Mouse (Mus musculus) brain, embryonic 18.5 days (tissue): ENCODE data around the gene Hist1h2bg.
A peak's percentile ranks its signal among the peaks of the same experiment; 100 is the strongest.
"Not testable (repeated sequence)": the region's sequence is repeated elsewhere in the genome, so short reads cannot be mapped to it uniquely, and the experiment has no call there.

Experiments
- DNase-seq: peaks from one replicate; pipeline ENCODE4 v3.0.0-alpha.2; 2012; ENCODE audit warnings: low read depth, low spot score

The Hist1h2bg gene

GRCm38 (mm10) chr13:23538249-23538648, 32.9 kb upstream of the Hist1h2bg start:
- no peak for DNase-seq

DNA sequence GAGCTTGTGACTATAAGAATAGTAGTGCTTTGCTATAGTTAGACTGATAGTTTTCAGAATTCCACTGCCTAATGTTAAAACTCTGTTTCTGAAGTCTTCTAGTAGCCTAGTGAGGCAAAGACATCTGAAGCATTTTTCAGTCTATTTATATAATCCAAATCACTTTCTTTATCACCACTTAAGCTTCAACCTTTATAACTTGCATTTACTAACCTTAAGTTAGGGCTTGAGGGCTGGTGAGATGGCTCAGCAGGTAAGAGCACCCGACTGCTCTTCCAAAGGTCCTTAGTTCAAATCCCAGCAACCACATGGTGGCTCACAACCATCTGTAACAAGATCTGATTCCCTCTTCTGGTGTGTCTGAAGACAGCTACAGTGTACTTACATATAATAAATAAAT, 31.4 kb upstream of the Hist1h2bg start:
- not testable (repeated sequence) for DNase-seq

- DNase-seq = no peak
These were observed 29.7 kb upstream of the Hist1h2bg start for GRCm38 (mm10) chr13:23541497-23541896.

DNA sequence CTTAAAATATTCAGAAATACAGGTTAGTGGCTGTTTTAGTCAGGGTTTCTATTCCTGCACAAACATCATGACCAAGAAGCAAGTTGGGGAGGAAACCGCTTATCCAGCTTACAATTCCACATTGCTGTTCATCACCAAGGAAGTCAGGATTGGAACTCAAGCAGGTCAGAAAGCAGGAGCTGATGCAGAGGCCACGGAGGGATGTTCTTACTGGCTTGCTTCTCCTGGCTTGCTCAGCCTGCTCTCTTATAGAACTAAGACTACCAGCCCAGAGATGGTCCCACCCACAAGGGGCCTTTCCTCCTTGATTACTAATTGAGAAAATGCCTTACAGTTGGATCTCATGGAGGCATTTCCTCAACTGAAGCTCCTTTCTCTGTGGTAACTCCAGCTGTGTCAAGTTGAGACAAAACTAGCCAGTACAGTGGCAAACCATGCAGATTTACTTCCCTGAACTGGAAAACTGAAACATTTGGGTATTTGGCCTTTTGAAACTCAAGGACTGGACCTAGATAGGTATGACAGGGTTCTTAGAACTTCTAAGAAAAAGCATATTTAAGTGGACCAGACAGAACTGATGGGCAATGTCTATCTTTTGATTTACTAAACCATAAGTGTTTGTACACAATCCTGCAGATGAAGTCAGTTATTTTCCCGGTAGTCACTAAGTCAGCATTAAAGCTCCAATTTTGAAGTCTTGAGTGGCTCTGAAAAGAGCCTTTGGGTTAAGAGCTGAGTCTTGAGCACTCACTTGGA, 28.8 kb upstream of the Hist1h2bg start:
- not testable (repeated sequence) for DNase-seq

DNA sequence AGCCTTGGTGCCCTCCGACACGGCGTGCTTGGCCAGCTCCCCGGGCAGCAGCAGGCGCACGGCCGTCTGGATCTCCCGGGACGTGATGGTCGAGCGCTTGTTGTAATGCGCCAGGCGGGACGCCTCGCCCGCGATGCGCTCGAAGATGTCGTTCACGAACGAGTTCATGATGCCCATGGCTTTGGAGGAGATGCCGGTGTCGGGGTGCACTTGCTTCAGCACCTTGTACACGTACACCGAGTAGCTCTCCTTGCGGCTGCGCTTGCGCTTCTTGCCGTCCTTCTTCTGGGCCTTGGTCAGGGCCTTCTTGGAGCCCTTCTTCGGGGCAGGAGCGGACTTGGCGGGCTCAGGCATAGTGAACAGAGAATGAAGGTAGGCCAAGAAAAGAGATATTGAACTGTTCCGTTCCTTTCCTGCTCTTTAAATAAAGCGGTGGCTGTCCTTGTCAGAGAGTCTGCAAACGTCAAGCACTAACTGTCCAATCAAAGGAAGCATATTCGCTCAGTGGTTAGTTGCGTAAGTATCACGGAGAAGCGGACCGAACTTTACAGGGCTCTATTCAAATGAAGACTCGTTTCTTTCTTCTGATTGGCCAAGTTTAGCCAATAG, 28.1 kb upstream of the Hist1h2bg start, which contains the start of gene Hist1h2bh:
Hist1h2bh (minus strand) TSS at position 394 of the 609 bp plus-strand sequence.
- DNase-seq = not testable (repeated sequence)

GRCm38 (mm10) chr13:23543965-23544786, 27.0 kb upstream of the Hist1h2bg start, which contains the start of gene Hist1h3f:
TSS of gene Hist1h3f (plus strand) at chr13:23544052.
- peak; percentile 95 for DNase-seq

DNA sequence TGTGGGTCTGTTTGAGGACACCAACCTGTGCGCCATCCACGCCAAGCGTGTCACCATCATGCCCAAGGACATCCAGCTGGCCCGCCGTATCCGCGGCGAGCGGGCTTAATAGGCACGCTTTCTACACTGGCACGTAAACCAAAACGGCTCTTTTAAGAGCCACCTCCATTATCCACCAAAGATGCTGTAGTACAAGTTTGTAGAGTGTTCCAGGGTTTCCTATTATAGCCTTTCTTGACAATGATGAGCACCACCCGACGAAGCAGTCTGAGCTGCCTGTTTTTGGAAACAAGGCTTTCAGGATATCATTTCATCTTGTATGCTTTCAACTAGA, 26.4 kb upstream of the Hist1h2bg start:
- not testable (repeated sequence) for DNase-seq

DNA sequence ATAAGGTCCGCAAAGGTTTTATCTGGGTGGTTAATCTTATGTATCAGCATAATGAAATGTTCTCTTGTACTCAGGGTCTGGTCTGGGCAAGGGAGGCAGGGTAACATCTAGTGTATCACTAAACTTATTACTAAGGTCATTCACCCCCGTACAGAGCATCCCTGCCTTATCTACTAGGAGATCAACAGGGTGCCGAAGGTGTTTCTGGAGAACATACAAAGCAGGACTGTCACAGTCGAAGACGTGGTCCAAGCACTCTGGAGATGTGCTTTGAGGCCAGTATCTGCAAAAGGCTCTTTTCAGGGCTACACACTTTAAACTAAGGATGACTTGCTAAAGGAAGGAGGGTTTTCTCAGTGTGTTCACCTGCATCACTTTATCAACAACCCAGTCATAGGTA, 24.5 kb upstream of the Hist1h2bg start:
- no peak for DNase-seq

GRCm38 (mm10) chr13:23550761-23551145, 20.4 kb upstream of the Hist1h2bg start:
- no peak for DNase-seq

DNA sequence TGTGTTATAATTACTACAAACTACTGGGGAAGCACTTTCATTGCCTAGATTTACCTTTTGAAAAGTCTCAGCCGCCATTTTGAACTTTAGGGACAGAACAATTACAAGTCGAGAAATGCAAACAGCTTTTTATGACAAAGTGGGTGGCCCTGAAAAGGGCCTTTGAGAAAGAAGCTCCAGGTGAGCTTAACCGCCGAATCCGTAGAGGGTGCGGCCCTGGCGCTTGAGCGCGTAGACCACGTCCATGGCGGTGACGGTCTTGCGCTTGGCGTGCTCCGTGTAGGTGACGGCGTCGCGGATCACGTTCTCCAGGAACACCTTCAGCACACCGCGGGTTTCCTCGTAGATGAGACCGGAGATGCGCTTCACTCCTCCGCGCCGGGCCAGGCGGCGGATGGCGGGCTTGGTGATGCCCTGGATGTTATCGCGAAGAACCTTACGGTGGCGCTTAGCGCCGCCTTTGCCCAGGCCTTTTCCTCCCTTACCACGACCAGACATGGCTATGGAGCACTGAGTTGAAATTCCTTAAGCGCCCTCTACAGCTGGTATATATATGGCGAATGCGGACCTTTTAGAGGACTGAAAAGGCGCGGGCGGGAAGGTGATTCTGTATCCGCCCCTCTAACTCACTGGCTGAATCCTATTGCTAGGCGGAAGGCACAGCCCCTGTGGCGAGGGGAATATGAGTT, 19.9 kb upstream of the Hist1h2bg start, which contains the start of gene Hist1h4f:
Hist1h4f (minus strand) TSS at position 503 of the 689 bp plus-strand sequence.
- DNase-seq = peak; percentile 91

DNA sequence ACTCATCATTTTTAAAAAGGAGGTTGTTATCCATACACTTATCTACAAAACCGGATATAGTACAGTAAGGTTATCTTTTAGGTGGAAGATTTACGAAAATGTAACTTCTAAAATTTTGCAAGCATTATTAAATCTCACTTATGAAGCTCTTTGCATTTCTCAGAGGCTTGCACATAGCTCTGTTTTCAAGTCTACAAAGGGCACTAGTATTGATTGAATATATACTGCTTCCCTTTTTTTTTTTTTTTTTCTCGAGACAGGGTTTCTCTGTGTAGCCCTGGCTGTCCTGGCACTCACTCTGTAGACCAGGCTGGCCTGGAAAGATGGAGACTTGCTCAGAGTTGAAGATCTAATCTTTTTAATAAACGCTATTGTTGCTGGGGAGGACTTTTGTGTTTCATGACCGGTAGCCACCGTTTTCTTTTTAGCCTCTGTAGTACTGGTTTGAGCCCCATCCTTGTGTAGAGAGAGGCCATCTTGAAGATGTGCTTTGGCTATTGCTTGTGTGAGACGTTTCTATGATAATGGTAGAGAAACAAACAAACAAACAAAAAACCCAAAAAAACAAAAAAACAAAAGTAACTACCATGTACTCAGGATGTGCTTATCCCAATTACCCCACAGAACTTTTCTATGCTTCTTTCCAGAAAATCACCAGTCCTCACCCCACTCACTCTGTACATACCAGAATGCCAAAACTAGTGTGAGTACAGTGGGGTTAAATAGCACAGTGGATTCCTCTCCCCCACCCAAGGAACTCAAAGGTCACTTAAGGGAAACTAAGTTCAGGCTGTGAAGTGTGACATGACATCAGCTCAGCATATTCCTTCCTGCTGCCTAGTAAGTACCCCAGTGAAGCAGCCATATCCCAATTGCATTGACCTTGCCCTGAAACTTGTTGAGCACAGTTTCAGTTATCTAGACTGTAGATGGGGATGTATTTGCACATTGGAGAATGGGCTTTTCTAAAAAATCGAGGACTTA, 19.0 kb upstream of the Hist1h2bg start:
- no peak for DNase-seq

GRCm38 (mm10) chr13:23552962-23553361, 18.2 kb upstream of the Hist1h2bg start, which contains the start of gene Hist1h1d:
TSS of gene Hist1h1d (plus strand) at chr13:23553262.
- no peak for DNase-seq

DNA sequence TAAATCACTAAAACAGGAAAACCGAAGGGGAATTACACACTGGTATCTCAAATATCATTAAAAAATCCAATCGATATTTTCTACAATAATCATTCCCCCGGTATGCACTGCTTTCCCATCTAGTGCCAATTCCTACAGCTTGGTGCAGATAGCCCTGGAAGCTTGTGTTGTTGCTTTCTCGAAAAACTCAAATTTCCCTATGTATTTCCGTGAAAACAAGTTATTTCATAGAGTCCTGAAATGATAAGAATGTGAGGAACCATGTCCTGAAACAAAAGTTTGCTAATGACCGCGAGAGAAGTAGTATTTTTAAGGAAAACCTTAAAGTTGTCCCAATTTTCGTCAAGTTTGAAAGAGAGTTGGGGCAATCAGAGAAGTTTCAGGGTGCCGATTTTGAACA, 16.8 kb upstream of the Hist1h2bg start:
- DNase-seq = no peak

GRCm38 (mm10) chr13:23554925-23555838, 16.0 kb upstream of the Hist1h2bg start:
- no peak for DNase-seq

DNA sequence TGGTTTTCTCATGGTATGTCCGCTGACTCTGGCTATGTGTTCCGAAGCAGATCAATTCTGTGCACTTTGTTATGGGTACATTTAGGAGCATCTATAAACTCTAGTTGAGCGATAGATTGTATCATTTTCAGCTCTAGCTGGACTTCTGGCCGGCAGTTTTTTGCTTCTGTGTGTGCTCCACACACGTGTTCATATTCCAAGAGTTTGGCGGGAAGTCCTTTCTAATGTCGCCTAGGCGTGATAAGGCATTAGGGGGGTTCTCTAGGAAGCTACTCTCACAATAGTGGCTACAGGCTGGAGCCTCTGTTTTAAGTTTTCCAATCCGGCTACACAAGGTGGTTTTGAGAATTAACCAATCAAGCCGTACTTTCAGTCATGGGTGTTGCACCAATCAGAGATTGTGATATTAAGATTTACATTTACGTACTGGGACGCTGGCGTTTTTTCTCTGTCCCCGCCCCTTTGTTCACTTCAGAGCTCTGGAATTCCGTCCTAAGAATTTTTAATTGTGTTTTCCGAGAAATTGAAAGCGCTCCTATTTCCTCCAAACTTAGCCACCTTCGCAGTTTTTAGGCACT, 15.3 kb upstream of the Hist1h2bg start:
- peak; percentile 86 for DNase-seq

GRCm38 (mm10) chr13:23556906-23557305, 14.3 kb upstream of the Hist1h2bg start:
- no peak for DNase-seq

GRCm38 (mm10) chr13:23560699-23561098, 10.5 kb upstream of the Hist1h2bg start:
- DNase-seq = not testable (repeated sequence)

DNA sequence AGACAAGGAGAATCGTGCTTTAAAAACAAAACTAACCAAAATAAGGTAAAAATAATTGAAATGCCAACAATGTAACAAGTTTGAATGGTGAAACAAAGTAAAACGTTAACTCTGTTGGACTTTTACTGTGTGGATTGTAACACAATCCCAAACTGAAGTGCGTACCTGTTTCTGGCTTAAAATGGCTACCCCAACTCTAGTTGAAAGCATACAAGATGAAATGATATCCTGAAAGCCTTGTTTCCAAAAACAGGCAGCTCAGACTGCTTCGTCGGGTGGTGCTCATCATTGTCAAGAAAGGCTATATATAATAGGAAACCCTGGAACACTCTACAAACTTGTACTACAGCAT, 9.7 kb upstream of the Hist1h2bg start:
- not testable (repeated sequence) for DNase-seq
